Mouse (Mus musculus): Measurements from ENCODE around the gene Tbc1d25. TPM values are rescaled to one million over a fixed set of nuclear protein-coding genes. Genes with fewer than 3 reads are reported as not detected.

The Tbc1d25 gene
- polyA plus RNA-seq, 1 experiment, result 13.9 TPM

DNA sequence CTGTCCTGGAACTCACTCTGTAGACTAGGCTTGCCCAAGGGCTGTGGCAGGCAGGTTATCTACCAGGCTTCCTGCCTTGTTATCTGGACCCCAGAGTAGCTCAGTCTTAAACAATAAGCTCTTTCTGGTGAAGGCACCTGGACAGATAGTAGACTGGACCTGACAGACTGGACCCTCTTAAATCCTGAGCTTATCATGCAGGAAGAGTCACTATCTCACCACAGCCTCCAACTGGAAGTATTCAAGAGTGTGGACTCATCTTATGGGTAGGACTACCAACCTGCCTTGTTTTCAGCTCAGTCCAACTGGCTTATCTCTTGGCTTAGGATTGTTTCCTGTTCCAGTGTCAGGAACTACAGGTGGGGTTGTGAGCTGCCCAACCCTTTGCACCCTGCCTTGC is 58.7 kb downstream of the Tbc1d25 start:
- H3K36me3 ChIP-seq (ENCODE audit: control insufficient read depth, insufficient read depth, low read length), result no peaks in the 10 kb centered on the region
- DNase-seq (ENCODE audit: low read depth in 1 of 2, low spot score in 2 of 2), result no peak
- H3K27me3 ChIP-seq (ENCODE audit: control insufficient read depth, insufficient read depth, low read length), result no peaks in the 10 kb centered on the region
- no peaks in the 10 kb centered on the region for H3K4me1 ChIP-seq (ENCODE audit: control insufficient read depth, insufficient read depth, insufficient read length)
- TF ChIP-seq POLR2A (IDR thresholded peaks at IDR 0.05; ENCODE audit: low read depth, low read length), result no peak
- TF ChIP-seq CTCF (IDR thresholded peaks at IDR 0.05; ENCODE audit: extremely low read depth, insufficient read depth, insufficient read length, insufficient replicate concordance), result no peak
- H3K4me3 ChIP-seq (ENCODE audit: extremely low read depth, insufficient read depth, insufficient read length), result no peak overlapping the region
- no peak overlapping the region for H3K27ac ChIP-seq (ENCODE audit: insufficient read depth, low read length)

GRCm38 (mm10) chrX:8115275-8115674 is 60.7 kb downstream of the Tbc1d25 start:
- H3K27ac ChIP-seq (ENCODE audit: insufficient read depth, low read length), result no peak overlapping the region
- 55% methylated on average over 4 of the region's 4 CpGs for WGBS
- no peaks in the 10 kb centered on the region for H3K36me3 ChIP-seq (ENCODE audit: control insufficient read depth, insufficient read depth, low read length)
- TF ChIP-seq CTCF (IDR thresholded peaks at IDR 0.05; ENCODE audit: extremely low read depth, insufficient read depth, insufficient read length, insufficient replicate concordance) (no peak), POLR2A (IDR thresholded peaks at IDR 0.05; ENCODE audit: low read depth, low read length) (no peak)
- no peaks in the 10 kb centered on the region for H3K27me3 ChIP-seq (ENCODE audit: control insufficient read depth, insufficient read depth, low read length)
- H3K4me1 ChIP-seq (ENCODE audit: control insufficient read depth, insufficient read depth, insufficient read length), result no peaks in the 10 kb centered on the region
- no peak overlapping the region for H3K4me3 ChIP-seq (ENCODE audit: extremely low read depth, insufficient read depth, insufficient read length)
- DNase-seq (ENCODE audit: low read depth in 1 of 2, low spot score in 2 of 2), result no peak

GRCm38 (mm10) chrX:8105019-8105418 is 71.0 kb downstream of the Tbc1d25 start:
- WGBS, result 85% methylated on average over 3 of the region's 3 CpGs
- TF ChIP-seq CTCF (IDR thresholded peaks at IDR 0.05; ENCODE audit: extremely low read depth, insufficient read depth, insufficient read length, insufficient replicate concordance) (no peak), POLR2A (IDR thresholded peaks at IDR 0.05; ENCODE audit: low read depth, low read length) (no peak)
- Histone ChIP-seq H3K27ac (ENCODE audit: insufficient read depth, low read length) (no peak overlapping the region), H3K36me3 (ENCODE audit: control insufficient read depth, insufficient read depth, low read length) (no peaks in the 10 kb centered on the region), H3K4me3 (ENCODE audit: extremely low read depth, insufficient read depth, insufficient read length) (no peak overlapping the region), H3K27me3 (ENCODE audit: control insufficient read depth, insufficient read depth, low read length) (no peaks in the 10 kb centered on the region), H3K4me1 (ENCODE audit: control insufficient read depth, insufficient read depth, insufficient read length) (no peaks in the 10 kb centered on the region)
- no peak for DNase-seq (ENCODE audit: low read depth in 1 of 2, low spot score in 2 of 2)

Other genes with a start within 250 kb of the Tbc1d25 start
- not detected in 2 replicates for gene Eras, start 247.6 kb downstream of the Tbc1d25 start, polyA plus RNA-seq (2012; rRNA removed)
- gene Hdac6, start 228.3 kb downstream of the Tbc1d25 start, polyA plus RNA-seq (2012; rRNA removed), result 16.9 and 17.2 TPM in 2 replicates
- gene Gata1, start 198.1 kb downstream of the Tbc1d25 start, polyA plus RNA-seq (2012; rRNA removed), result 25.7 and 32.0 TPM in 2 replicates
- gene Glod5, start 157.7 kb downstream of the Tbc1d25 start, polyA plus RNA-seq (2012; rRNA removed), result not detected in 2 replicates
- 14.1 and 17.4 TPM in 2 replicates for gene Suv39h1, start 101.4 kb downstream of the Tbc1d25 start, polyA plus RNA-seq (2012; rRNA removed)
- 52.2 and 65.4 TPM in 2 replicates for gene Was, start 85.7 kb downstream of the Tbc1d25 start, polyA plus RNA-seq (2012; rRNA removed)
- 64.1 and 85.8 TPM in 2 replicates for gene Wdr13, start 43.3 kb downstream of the Tbc1d25 start, polyA plus RNA-seq (2012; rRNA removed)
- 89.2 and 95.6 TPM in 2 replicates for gene Rbm3, start 30.3 kb downstream of the Tbc1d25 start, polyA plus RNA-seq (2012; rRNA removed)
- 40.9 and 64.1 TPM in 2 replicates for gene Ebp, start 17.3 kb upstream of the Tbc1d25 start, polyA plus RNA-seq (2012; rRNA removed)
- gene Porcn, start 30.3 kb upstream of the Tbc1d25 start, polyA plus RNA-seq (2012; rRNA removed), result 3.7 and 6.9 TPM in 2 replicates
- gene Ftsj1, start 76.2 kb upstream of the Tbc1d25 start, polyA plus RNA-seq (2012; rRNA removed), result 17.0 and 20.3 TPM in 2 replicates
- 33.2 and 39.8 TPM in 2 replicates for gene Slc38a5, start 95.0 kb upstream of the Tbc1d25 start, polyA plus RNA-seq (2012; rRNA removed)
- gene Ssxb10, start 151.2 kb upstream of the Tbc1d25 start, polyA plus RNA-seq (2012; rRNA removed), result not detected in 2 replicates
- gene Ssxb9, start 190.8 kb upstream of the Tbc1d25 start, polyA plus RNA-seq (2012; rRNA removed), result not detected in 2 replicates
- gene Ssxb1, start 237.1 kb upstream of the Tbc1d25 start, polyA plus RNA-seq (2012; rRNA removed), result not detected in 2 replicates

All from spleen, adult 2 months (tissue).